Mouse (Mus musculus) gastrocnemius, postnatal 14 days (tissue): ENCODE data around the gene Npm1. TPM values are rescaled to one million over a fixed set of nuclear protein-coding genes. Genes with fewer than 3 reads are reported as not detected.

Source experiments
- DNase-seq: peaks from one replicate; pipeline ENCODE4 v3.0.0; 2021; ENCODE audit warnings: mixed read lengths
- intact Hi-C: fragments of 180-260 bp; cut with DNase I; formaldehyde crosslinking; loops from one replicate; pipeline ENCODE4 v1.15.1; 2025; ENCODE audit warnings: low total_unique reads
- total RNA-seq, 2 experiments: library from RNA; stranded (reverse); gene quantifications; 2 replicates each; pipeline ENCODE4 v1.2.3; 2021

The Npm1 gene
- total RNA-seq, 2 experiments from 2014 or later: 136 to 145 TPM

DNA sequence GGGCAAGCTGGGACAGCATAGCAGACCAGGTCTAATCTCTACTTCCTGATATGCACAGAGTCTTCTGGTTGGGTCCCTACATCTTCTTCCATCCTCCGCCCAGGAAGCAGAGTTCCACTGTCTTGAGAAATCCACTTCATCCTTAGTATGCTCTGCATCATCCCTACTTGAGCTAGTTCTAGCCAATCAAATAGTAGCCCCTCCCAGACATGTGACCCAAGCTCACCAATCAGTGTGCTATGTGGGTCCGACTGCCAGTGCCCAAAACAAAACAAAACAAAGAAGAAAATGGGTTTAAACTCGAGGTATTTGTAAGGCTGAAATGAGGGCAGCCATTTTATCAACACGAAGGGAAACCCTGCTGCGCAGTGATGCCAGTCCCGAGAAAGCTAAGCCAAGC lies 44.5 kb downstream of the Npm1 start:
- DNase-seq: no peak
- intact Hi-C loops: no loop called here

- DNase-seq: no peak
- intact Hi-C loops: no loop called here
Measured at GRCm38 (mm10) chr11:33115796-33116195, 47.2 kb downstream of the Npm1 start.

- intact Hi-C loops: no loop called here
- DNase-seq: peak; percentile 39
Measured at GRCm38 (mm10) chr11:33112407-33112806, 50.6 kb downstream of the Npm1 start.

GRCm38 (mm10) chr11:33110111-33110510 lies 52.9 kb downstream of the Npm1 start:
- DNase-seq: no peak
- intact Hi-C loops: no loop called here

DNA sequence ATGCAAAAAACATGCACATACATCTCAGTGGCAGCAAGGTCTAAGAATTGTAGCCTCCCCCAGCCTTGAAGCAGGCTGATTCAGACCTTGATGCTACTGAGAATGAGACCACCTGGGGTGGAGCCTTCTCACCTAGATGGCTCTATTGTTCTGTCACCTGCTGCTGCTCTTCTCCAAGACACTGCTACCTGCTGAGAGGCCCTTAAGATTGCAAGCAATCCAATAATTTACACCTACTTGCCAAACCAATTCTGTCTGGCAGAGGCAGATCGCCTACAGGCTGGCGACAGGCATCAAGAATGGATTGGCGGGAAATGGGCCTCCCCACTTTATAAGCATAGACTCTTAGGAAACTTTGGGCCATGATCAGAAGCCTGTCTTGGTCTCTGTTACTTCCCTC lies 55.5 kb downstream of the Npm1 start:
- no peak for DNase-seq
- intact Hi-C loops: no loop called here

DNA sequence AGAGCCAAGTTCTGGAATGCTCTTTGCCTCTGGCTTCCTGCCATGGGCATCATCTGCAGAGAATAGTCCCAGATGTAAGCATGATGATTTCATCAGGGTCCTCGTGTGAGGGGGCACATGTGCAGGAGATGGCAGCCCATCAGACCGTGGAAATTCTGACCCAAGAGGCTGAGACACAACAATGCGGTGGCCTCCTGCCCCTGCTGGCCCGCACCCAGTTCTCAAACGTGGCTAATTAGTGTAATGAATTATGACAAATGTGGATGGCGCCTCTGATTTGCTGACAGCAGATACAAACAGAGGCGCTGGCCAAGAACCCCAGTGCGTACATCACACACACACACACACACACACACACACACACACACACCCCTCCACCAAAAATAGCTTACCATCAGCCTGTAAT lies 58.1 kb downstream of the Npm1 start:
- DNase-seq: no peak
- intact Hi-C loops: no loop called here

DNA sequence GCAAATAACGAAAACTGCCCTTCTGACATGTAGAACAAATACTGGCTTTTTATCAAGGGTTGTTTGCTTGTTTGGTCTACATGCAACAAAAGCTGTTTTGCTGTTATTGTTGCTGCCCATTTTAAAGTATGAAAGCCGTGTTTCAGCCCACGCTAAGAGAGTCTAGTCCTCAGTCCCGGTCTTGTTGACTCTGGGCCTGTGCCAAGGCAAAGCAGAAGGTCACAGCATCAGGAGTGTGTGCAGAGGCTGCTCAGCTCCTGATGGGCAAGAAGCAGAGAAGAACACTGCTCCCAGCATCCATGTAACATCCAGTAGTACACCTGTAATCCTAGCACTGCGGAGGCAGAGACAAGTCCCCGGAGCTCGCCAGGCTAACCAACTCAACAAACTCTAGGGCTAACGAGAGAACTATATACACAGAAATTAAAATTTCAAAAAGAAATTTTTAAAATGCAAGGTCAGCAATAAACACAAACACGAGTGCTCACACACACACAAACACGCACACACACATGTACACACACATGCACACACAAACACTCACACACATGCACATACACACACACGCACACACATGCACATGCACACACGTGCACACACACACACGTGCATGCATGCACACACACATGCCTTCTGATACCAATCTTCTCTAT lies 59.6 kb downstream of the Npm1 start:
- no peak for DNase-seq
- intact Hi-C loops: no loop called here

Other genes starting within 250 kb of the Npm1 start
- 1 to 10 TPM; 1.9 to 5.6 TPM for gene Fgf18, start 15.8 kb downstream of the Npm1 start, total RNA-seq
- gene Tlx3, start 40.4 kb upstream of the Npm1 start, total RNA-seq: not detected
- not detected for gene Gm12117, start 113.5 kb upstream of the Npm1 start, total RNA-seq